Mouse (Mus musculus) layer of hippocampus, postnatal 36 days (tissue): Measurements from ENCODE around the gene Prdm11. TPM values are rescaled to one million over a fixed set of nuclear protein-coding genes. Genes with fewer than 3 reads are reported as not detected.

ENCODE experiments used
- DNase-seq, 2 experiments: peaks; one replicate each; pipeline ENCODE4 v3.0.0; 2022
- total RNA-seq, 2 experiments: library from RNA; stranded (reverse); gene quantifications; 2 replicates each; pipeline ENCODE4 v1.2.3; 2021

Gene Prdm11
- total RNA-seq, 2 experiments from 2014 or later, result 25.7 to 30.1 TPM

- DNase-seq, result no peak
These were observed 125.3 kb downstream of the Prdm11 start for GRCm38 (mm10) chr2:92920709-92921108.

GRCm38 (mm10) chr2:92917405-92918142, 128.4 kb downstream of the Prdm11 start:
- no peak for DNase-seq

- no peak for DNase-seq
These were observed 130.0 kb downstream of the Prdm11 start for GRCm38 (mm10) chr2:92915659-92916631.

Other genes with a start within 250 kb of the Prdm11 start
- 100 to 1,000 TPM; 159 to 162 TPM for gene Syt13, start 131.1 kb downstream of the Prdm11 start, total RNA-seq
- gene Trp53i11, start 141.4 kb upstream of the Prdm11 start, total RNA-seq, result 10 to 100 TPM; 79.8 to 83.2 TPM